Mouse (Mus musculus) kidney, adult 2 months (tissue): Measurements from ENCODE around the gene Ficd.

Experiments used
- CTCF ChIP-seq: fragments of 200-500 bp; conservative IDR thresholded peaks from 2 replicates; pipeline ENCODE4 v1.5.1; 2011; ENCODE audit warnings: low read depth, mild to moderate bottlenecking, control low read depth, low read length, moderate library complexity, mixed read lengths; ENCODE audit not compliant: insufficient read depth, insufficient read length
- POLR2A ChIP-seq: fragments of 200-500 bp; IDR thresholded peaks from one replicate; pipeline ENCODE4 v1.6.1; 2011; ENCODE audit warnings: low read depth, low read length, control low read depth

DNA sequence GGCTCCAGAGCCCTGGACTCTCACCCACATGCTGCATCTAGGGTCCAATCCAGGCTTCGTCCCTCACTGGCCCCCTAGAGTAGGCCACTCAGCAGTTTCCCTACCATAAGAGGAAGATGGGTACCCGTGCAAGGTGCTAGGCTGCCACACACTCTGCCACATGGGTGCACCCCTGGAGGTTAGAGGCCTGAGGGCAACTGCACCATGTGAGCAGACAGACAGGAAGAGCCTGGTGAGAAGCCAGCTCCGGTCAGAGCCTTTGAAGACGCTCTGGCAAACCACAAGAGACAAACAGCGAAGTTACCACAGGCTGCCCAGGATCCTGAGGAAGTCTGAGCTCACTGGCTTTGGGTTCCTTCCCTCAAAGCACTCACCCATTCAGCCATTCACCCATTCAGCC, 51.4 kb downstream of the Ficd start:
- TF ChIP-seq POLR2A (no peak), CTCF (no peak)
